Mouse (Mus musculus): Measurements from ENCODE around the gene App. TPM values are rescaled to one million over a fixed set of nuclear protein-coding genes. Genes with fewer than 3 reads are reported as not detected.

App gene
- polyA plus RNA-seq, 1 experiment: 109 TPM

DNA sequence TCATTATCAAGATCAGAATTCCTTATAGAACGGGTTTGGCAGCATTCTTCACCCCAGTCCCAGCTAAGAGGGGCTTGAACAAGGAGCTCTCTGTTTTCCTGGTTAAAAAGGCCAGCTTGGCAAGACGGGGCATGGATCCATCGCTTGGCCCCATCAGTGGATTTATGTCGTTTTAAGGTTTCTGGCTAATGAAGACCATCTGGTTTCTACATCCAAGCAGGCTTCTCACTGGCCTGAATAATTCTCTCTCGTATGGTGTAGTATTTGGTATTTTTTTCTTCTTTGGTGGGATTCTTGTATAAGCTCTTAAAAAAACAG is 45.3 kb downstream of the App start:
- no peak for DNase-seq (ENCODE audit: low read depth, low spot score)
- WGBS: 23% methylated on average over 5 of the region's 5 CpGs

DNA sequence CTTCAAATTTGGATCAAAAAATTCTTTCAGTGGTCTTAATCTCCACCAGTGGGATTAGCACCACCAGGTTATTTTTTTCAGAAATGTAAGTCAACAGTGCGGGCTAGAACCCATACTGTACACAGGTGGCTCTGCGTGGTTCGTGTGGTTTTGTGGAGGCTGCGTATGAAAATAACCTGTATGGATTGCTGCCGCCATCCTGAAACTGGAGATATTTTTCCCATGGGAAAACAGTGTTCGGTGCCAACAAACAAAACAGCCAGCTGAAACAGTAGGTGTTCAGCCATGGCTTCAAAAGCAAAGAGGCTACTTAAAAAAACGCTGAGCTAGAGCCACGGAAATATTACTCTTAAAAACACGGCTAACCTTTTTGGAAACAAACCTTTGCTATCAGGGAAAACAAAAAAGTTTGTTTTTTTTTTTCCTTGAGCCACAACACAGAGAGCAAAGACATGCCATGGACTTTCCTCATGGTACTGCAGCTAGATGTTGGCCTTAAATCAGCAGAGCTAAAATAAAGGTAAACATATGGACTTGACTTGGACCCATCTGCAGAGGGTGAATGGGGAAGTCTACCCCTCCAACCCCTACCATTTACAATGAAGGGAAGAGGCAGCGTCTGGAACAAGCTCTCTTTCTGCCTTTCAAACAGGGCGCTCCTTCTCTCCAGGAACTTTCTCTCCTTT is 45.8 kb downstream of the App start:
- no peak for DNase-seq (ENCODE audit: low read depth, low spot score)
- 61% methylated on average over 11 of the region's 11 CpGs for WGBS

DNA sequence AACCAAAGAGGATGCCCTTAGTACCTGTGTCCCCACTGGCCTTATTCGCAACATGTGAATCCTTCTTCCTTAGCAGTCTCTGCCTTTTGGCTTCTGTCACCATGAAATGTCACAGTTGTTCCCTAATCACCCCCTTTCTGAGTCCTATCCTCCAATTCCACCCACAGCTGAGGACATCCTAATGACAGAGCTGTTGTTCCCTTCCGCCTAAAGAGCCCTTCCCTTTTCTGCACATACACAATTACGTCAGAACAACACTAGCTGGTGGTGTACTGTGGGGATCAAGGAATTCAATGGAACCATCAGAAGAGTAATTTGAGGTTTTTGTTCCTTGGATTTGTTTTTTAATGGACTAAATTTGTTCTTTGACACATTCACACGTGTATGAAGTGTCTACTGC is 48.9 kb downstream of the App start:
- no peak for DNase-seq (ENCODE audit: low read depth, low spot score)
- WGBS: 91% methylated on average over 4 of the region's 4 CpGs

DNA sequence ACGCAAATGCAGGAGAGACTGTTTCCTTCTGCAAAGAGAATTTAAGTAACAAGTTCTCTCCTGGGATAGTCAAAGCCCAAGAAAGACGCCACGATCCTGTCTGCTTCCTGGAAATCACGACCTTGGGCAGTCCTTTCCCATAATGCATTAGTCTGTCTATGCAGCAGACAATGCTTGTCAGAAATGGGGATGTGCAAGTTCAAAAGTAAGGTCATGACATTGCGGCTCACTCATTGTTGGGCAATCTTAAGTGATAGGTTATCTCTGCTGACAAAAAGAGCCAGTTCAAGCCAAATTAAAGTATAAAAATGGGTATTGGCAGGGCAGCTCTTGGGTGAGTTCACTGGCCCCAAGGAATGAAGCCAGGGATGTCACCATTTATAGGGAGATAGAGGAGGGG is 51.6 kb downstream of the App start:
- 76% methylated on average over 5 of the region's 5 CpGs for WGBS
- no peak for DNase-seq (ENCODE audit: low read depth, low spot score)

DNA sequence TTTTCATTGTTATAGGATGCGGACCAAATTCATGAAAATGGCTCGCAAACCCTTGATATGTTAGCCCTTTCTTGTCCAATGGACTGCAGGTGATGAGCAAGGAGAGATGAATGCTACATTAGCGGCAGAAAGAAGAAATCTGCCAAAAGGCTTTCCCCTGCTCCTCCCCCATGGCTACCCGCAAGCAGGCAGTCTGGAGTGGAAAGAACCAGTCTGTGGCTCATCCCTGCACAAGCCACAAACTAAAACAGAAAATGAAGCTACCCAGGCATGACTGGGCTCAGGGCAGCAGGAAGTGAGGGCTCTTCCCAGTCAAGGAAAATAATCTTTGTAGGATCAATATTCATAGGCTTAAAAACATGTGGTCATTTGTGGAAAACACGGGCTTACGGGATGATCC is 54.6 kb downstream of the App start:
- WGBS: 93% methylated on average over 6 of the region's 6 CpGs
- no peak for DNase-seq (ENCODE audit: low read depth, low spot score)

DNA sequence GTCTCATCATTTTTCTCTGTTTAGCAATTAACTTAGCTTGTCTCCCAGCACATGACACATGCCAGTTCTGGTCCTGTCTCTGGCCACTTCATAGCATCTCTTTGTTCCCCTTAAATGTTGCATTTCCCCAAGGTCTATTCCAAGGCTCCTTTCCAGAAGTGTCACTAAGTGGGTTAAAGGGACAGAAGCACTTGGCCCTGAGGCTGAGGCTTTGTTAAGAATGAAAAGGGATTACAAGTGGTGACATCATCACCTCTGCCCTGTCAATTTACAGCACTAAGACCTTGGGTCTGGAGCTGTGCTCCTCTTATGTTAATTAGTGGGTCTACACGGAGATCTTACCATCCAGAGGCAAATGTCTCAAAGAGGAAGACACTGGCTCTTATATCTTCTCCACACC is 56.0 kb downstream of the App start:
- DNase-seq (ENCODE audit: low read depth, low spot score): no peak
- 76% methylated on average over 1 of the region's 1 CpGs for WGBS

DNA sequence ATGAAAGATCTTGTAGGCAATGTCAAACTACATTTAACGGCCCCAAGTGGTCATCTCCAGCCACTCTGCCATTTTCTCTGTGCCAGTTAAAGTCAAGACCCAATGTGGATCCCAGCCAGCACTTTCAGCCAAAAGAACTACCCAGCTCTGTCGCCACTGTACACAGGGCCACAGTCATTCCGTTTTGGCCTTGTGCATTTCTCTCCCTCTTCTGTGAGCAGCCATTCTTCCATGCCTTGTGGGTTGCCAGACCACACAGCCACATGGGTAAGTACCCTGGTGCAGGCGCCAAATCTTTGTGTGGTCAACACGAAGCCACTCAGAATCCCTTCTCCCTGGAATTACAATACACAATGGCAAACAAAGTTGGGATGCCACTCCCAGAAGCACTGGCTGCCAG is 57.7 kb downstream of the App start:
- WGBS: 82% methylated on average over 5 of the region's 5 CpGs

DNA sequence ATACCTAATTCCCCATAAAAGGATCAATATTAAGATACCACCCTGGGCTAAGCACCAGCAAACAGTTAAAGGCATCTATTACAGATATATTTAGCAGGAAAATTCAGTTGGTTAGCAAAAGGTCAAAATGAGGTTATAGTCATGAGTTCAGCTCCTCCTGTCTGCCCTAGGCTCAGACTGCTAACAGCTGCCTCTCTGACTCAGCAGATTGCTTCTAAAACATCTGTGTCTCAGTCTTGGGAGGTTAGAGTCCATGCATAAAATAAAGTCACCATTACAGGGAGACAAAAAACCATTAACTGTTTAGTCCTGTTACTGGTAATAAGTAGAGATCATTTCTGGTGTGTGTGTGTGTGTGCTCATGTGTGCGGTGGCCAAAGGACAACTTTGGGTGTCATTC is 58.8 kb downstream of the App start:
- no peak for DNase-seq (ENCODE audit: low read depth, low spot score)
- WGBS: 94% methylated on average over 1 of the region's 1 CpGs

More for the DNA sequence above, 57.7 kb downstream of the App start:
- no peak for DNase-seq (ENCODE audit: low read depth, low spot score)

DNA sequence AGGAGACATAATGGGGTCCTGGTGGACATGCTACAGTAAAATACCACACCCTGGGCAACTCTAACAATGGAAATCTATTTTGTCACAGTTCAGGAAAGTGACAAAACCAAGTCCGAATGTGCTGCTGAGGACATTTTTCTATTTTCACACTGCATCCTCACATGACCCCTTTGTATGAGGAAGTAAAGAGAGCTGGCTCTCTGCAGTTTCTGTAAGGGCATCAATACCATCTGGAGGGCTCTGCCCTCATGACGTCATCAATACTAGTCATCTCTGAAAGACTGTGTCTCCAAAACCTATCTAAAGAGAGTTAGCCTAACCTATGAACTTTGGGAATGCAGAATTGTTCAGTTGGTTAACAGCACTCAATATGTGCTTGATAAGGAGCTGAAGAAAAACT is 59.6 kb downstream of the App start:
- WGBS: 78% methylated on average over 2 of the region's 2 CpGs
- no peak for DNase-seq (ENCODE audit: low read depth, low spot score)

DNA sequence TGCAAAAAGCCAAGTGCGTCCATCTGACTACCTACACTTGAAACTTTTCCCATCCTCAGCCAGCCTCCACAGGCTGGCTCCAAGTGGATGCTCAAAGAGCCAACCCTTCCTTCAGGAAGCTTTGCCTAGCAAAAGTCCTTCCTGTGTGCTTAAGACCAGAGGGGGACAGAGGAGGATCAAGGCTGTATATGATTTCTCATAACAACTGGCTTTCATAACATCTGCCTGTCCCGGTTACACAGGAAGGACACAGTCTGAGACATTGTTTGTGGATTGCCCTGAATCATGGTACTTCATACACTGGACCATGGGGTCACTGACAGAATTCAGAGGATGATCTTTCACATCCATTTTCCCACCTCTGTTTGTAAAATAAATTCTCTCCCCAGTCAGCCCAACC is 61.3 kb downstream of the App start:
- no peak for DNase-seq (ENCODE audit: low read depth, low spot score)
- 71% methylated on average over 2 of the region's 2 CpGs for WGBS

DNA sequence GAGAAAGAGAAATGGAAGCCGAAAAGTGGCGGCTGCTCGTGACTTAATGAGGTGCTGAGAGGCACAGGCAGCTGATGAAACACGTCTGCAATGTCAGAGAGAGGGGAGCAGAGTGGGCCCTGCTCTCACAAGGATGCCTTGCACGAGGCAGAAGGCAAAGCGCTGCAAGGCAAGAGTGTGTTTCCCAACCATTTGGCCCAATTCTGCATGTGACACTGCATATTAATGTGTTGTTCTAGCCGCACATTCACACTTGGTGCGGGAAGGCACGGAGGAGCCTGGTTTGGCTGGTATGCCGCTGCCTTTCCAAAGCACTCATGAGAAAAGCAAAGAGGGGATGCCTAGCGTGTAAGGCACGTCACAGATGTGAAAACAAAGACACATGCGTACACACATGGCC is 63.1 kb downstream of the App start:
- DNase-seq (ENCODE audit: low read depth, low spot score): no peak

DNA sequence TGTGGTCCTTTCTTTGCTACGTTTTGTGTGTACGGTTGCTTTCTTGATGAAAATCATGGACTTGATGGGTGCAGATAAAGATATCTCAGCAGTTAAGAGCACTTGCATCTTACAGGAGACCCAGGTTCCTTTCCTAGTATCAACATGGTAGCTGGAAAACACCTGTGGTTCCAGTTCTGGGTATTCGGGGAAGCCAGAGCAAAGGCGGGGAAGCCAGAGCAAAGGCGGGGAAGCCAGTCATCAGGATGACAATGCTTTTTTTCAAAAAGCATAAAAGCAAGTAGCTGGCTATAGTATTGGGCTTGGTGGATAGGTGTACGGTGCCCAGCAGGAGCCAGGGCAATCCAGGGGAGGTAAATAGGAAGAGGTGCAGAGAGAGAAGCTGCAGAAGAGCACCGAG is 65.1 kb downstream of the App start:
- DNase-seq (ENCODE audit: low read depth, low spot score): no peak
- WGBS: 78% methylated on average over 7 of the region's 7 CpGs

More for the DNA sequence above, 63.1 kb downstream of the App start:
- WGBS: 91% methylated on average over 13 of the region's 13 CpGs

DNA sequence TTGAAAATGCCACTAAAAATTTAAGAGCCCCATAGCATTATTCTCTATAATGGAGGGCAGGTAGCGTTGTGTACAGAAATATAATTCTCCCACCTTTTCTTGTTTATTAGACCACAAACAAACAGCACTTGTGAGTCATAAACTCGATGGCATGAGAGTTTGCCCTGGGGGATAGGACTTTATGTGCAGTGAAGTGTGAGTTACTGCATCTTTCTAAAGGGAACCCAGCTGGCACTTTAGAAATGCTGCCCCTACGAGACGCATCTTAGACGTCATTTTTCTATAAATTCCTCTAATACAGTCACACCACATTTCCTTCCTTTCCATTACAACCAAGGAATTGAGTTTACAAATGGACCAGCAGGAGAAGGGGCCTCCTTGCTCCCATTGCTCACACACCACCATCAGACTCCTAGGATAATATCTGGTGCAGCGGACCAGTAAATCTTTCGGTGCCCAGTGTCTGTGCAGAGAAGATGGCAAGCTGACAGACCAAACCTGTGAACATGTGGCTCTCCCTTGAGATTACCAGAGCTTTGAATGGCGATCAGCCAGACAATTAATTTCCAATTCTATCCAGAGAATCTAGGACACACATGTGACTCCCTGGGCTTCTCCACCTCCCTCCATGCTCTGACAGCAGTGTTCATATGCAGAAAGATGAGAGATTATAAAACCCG is 66.8 kb downstream of the App start:
- DNase-seq (ENCODE audit: low read depth, low spot score): no peak
- WGBS: 79% methylated on average over 9 of the region's 9 CpGs

DNA sequence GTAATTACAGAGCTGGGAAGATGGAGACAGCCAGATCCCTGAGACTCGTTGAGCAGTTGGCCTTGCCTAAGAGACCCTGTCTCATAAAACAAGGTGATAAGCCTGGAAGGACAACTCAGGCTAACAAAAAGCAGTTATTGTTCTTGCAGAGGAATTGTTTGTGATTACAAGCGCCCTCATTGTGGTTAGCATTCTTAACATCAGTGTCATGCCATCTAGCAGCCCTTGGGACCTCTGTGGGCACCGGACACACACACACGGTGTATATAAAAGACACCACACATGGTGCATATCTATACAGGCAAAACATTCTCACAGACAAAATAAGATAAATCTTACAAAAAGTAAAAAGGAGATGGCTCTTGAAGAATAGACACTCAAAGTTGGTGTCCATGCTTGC is 68.0 kb downstream of the App start:
- no peak for DNase-seq (ENCODE audit: low read depth, low spot score)
- 63% methylated on average over 4 of the region's 4 CpGs for WGBS

DNA sequence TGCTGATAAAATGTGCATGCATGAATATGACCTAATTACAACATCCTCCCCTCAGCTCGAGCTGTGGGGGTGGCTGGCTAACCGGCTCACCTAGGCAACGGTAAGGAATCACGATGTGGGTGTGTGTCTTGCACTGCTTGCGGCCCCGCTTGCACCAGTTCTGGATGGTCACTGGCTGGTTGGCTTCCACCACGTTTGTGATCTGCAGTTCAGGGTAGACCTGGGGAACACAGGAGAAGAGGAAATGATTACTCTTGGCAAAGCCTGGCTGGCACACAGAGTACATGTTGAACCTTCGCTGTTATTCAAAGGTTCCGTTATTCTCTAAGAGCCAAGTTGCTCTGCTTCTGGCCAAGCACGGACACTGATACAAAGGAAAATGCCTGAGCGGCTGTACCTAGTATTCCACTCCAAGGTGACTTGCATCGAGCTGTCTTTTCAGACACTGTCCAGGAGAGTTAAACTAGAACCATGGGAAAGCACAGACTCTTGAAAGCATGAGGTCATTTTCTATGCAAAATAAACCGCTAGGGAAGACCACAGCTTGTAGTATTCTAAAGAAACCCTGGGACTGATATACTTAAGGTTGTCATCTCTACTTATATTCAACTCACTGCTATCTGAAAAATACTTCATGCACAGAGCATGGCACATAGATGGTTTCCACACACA is 70.3 kb downstream of the App start:
- DNase-seq (ENCODE audit: low read depth, low spot score): no peak
- WGBS: 85% methylated on average over 13 of the region's 13 CpGs

DNA sequence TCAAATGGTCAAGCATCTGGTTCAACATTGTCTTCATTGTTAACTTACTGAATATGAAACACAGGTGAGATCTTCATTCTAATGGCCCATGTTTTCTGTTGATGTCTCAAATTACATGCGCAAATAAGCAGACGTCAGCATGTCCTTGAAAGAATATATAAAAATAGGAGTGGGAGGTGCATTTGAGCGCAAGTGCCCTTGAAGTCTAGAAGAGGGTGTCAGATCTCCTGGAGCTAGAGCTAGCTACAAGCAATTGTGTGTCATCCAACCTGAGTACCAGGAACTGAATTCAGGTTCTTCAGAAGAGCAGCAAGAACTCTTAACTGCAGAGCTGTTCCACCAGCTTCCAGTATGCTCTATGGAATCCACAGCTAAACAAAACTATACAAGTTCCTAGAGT is 72.0 kb downstream of the App start:
- WGBS: 95% methylated on average over 3 of the region's 3 CpGs

DNA sequence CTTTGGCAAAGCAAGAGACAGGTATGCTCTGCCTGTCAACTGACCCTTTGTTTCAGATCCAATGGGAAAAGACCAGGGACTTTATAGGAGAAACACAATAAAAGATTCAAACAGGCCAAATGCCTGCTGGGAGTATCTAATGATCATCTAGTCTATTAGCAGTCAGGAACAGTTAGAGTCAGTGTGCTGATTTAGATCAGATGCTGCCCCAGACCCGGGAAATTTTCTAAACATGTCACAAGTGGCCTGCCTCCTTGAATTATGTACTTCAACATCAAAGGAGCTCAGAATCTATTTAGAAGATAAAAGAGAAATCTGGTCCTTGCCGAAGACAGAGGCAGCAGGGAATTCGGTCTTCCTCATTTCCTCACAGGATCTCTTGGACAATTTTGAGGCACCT is 72.8 kb downstream of the App start:
- DNase-seq (ENCODE audit: low read depth, low spot score): no peak
- WGBS: 80% methylated on average over 3 of the region's 3 CpGs

More for the DNA sequence above, 72.0 kb downstream of the App start:
- no peak for DNase-seq (ENCODE audit: low read depth, low spot score)

DNA sequence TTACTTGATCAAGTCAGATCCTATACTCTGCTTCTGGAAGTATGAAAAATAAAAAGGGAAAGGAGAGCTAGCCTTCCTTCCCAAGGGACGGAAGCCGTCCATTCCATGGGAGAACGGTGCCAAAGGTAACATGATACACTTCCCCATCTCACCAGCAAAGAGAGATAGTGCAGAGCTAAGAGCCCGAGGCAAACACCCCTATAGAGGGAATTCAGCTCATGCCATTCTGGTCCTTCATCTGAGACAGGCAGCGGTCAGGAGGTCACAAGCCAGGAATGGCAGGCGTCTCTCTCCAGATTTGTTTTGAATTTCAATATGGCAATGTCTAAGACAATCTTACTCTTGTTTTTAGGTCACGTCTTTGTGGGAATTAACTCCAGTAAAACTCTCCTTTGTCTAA is 74.1 kb downstream of the App start:
- DNase-seq (ENCODE audit: low read depth, low spot score): no peak
- 81% methylated on average over 7 of the region's 7 CpGs for WGBS

DNA sequence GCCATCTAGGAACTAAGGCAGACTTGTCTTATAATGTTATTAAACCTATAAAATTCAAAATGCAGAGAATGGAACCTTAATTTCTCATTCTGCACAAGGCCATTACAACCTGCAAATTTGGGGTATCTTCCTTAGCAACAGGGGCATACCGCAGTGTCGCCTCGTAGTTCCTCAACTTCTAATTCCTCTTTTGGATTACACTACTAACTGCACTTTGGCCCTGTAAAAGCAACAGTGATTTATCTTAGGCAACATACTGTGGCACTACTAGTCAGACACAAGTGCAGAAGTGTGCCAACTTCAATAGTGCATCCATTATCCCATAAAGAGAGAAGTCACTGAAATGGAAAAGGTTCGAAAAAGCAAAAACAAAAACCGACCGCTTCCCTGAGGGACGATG is 74.5 kb downstream of the App start:
- 84% methylated on average over 7 of the region's 7 CpGs for WGBS
- no peak for DNase-seq (ENCODE audit: low read depth, low spot score)

DNA sequence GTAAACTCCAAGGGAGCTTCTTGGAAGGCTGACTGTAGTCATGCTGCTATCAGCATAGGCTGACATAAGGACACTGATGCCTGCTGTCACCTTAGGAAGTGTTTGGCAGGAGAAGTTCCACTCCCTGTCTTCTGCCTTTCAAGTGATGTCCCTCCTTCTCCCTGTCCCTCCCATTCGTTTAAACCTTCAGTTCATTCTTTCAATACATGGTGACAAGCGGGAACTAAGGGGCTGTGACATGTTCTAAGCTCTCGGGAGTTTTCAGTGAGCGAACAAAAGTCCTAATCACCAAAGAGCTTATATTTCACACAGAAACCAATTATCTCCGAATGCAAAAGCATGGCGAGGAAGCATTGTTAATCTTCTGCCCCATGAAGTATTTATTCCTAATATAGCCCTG is 77.2 kb downstream of the App start:
- WGBS: 92% methylated on average over 6 of the region's 6 CpGs
- no peak for DNase-seq (ENCODE audit: low read depth, low spot score)

DNA sequence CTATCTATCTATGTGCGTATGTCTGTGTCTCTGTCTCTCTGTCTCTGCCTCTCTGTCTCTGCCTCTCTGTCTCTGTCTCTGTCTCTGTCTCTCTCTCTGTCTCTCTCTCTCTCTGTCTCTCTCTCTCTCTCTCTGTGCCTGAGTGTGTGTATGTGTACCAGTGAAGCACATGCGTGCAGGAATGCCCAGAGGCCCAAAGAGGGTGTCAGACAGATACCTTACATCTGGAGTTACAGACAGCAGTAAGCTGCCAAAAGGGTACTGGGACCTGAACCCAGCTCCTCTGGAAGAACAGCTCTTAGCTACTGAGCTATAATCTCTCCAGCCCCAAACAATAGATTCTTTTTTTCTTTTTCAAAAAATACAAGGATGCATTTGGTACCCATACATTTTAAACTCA is 77.6 kb downstream of the App start:
- WGBS: 90% methylated on average over 2 of the region's 2 CpGs
- no peak for DNase-seq (ENCODE audit: low read depth, low spot score)

All from large intestine, adult 2 months (tissue).